Comparison of ENCODE assay signal across 28 mouse cellular contexts in genomic region chr15:36962931-36963330, GRCm38 (mm10). TPM values are rescaled to one million over a fixed set of nuclear protein-coding genes. Genes with fewer than 3 reads are reported as not detected.
DNase-seq lines count a peak whose midpoint lies in the region; ATAC-seq and TF ChIP-seq lines count a peak whose summit lies in the region.
"Had no signal": no experiment of that assay in that cellular context is flagged by ENCODE, and none has a peak within 500 bp of the region (broad histone marks: within the 10 kb centered on the region; RNA-seq: fewer than 3 reads in every experiment).

No protein-coding gene starts in this region.

- no peak overlapping the region for H3K4me3 ChIP-seq in thymus, adult 2 months (ENCODE audit: control insufficient read depth, insufficient read depth, low read length)
- H3K4me3 ChIP-seq: embryonic facial prominence, embryonic 13.5 days; forebrain, embryonic 10.5 days; forebrain, embryonic 15.5 days; heart, adult 2 months; heart, embryonic 13.5 days; limb, embryonic 12.5 days; liver, embryonic 15.5 days; midbrain, embryonic 10.5 days had no signal

- no peaks in the 10 kb centered on the region for H3K36me3 ChIP-seq in thymus, adult 2 months (ENCODE audit: control insufficient read depth, insufficient read depth, low read length)
- no peaks in the 10 kb centered on the region for H3K36me3 ChIP-seq in splenic B cell, adult 2 months (ENCODE audit: control insufficient read depth, insufficient read depth, low read length, poor library complexity, severe bottlenecking)
- H3K36me3 ChIP-seq: embryonic facial prominence, embryonic 13.5 days; forebrain, embryonic 10.5 days; forebrain, embryonic 15.5 days; heart, embryonic 13.5 days; limb, embryonic 12.5 days; liver, embryonic 15.5 days; midbrain, embryonic 10.5 days had no signal

- no peak overlapping the region for H3K27ac ChIP-seq in thymus, adult 2 months (ENCODE audit: control insufficient read depth, insufficient read depth, low read length)
- H3K27ac ChIP-seq: embryonic facial prominence, embryonic 13.5 days; forebrain, embryonic 10.5 days; forebrain, embryonic 15.5 days; heart, adult 2 months; heart, embryonic 13.5 days; hindbrain, embryonic 14.5 days; limb, embryonic 12.5 days; liver, embryonic 15.5 days; midbrain, embryonic 10.5 days; stomach, postnatal 0 days had no signal

- intact Hi-C loops in left cerebral cortex, postnatal 14 days (cut with DNase I), result loop anchor here (10.0 kb wide), 1 partner anchor 82 kb away; no protein-coding TSS in a partner anchor

- 83% methylated on average over 6 of the region's 6 CpGs for WGBS in thymus, adult 2 months

- no peaks in the 10 kb centered on the region for H3K27me3 ChIP-seq in thymus, adult 2 months (ENCODE audit: control insufficient read depth, insufficient read depth, low read length)
- no peaks in the 10 kb centered on the region for H3K27me3 ChIP-seq in splenic B cell, adult 2 months (ENCODE audit: control insufficient read depth, insufficient read depth, low read length, poor library complexity, severe bottlenecking)
- H3K27me3 ChIP-seq: embryonic facial prominence, embryonic 13.5 days; forebrain, embryonic 15.5 days; heart, embryonic 13.5 days; limb, embryonic 12.5 days had no signal

- peaks cover 19% of the 10 kb centered on the region for H3K4me1 ChIP-seq in thymus, adult 2 months (replicated peaks; ENCODE audit: control insufficient read depth, insufficient read depth, low read length)

- TF ChIP-seq CTCF in thymus, adult 2 months (IDR thresholded peaks at IDR 0.05; ENCODE audit: borderline replicate concordance, control insufficient read depth, extremely low read depth, insufficient read depth, low read length, poor library complexity), result no peak

- peak; percentile 89 for ATAC-seq in activated CD4-positive, CD25-positive, alpha-beta regulatory T cell, adult 4 months
- ATAC-seq: forebrain, embryonic 15.5 days had no signal

- no peak for TF ChIP-seq POLR2A in thymus, adult 2 months (IDR thresholded peaks at IDR 0.05; ENCODE audit: control insufficient read depth, extremely low read depth, insufficient read depth, low read length, poor library complexity)

- DNase-seq in thymus, postnatal 14 days, result peak; percentile 34
- DNase-seq in thymus, adult 2 months, result no peak
- DNase-seq in CD4-positive, CD25-positive, alpha-beta regulatory T cell, adult 2 months (ENCODE audit: low read depth, low spot score), result peak; percentile 80
- DNase-seq in splenic B cell, adult 2 months (ENCODE audit: low read depth, low spot score), result peak; percentile 45
- DNase-seq in gastrocnemius, postnatal 25 days, result no peak
- no peak for DNase-seq in left cerebral cortex, postnatal 14 days (ENCODE audit: low spot score in 2 of 2)
- DNase-seq: adrenal gland, postnatal 10 days; cerebellum, adult 11 months; cerebellum, adult 9-11 months; heart, adult 2 months; heart, postnatal 10 days; kidney, adult 9 months; kidney, postnatal 10 days; lung, embryonic 14.5 days; lung, postnatal 14 days; retina, postnatal 1 day; right cerebral cortex, postnatal 14 days; thymus, adult 18-20 months had no signal

RNA-seq across cellular contexts. Expression of gene Zfp706, which starts 44.6 kb away (rescaled TPM):
- 33.7 and 35.5 TPM in 2 replicates for polyA plus RNA-seq in thymus, adult 2 months (2012; rRNA removed)
- polyA plus RNA-seq in activated CD4-positive, CD25-positive, alpha-beta regulatory T cell, adult 4 months (2017; shearing (Covaris generic)), result 100 to 1,000 TPM; 467 to 529 TPM
- 100 to 1,000 TPM; 124 to 125 TPM for total RNA-seq in gastrocnemius, postnatal 25 days (2021)
- 100 to 1,000 TPM; 210 to 244 TPM for total RNA-seq in left cerebral cortex, postnatal 14 days (2021)

Comparison
In these comparisons a context has a peak if more than half of its experiments do, and no peak if none do; other contexts are left out.
1. DNase-seq: peak in thymus, postnatal 14 days (single experiment), CD4-positive, CD25-positive, alpha-beta regulatory T cell, adult 2 months (single experiment) and splenic B cell, adult 2 months (single experiment); none in thymus, adult 2 months (single experiment), gastrocnemius, postnatal 25 days (single experiment) and left cerebral cortex, postnatal 14 days (0 of 2).